Mouse (Mus musculus) megakaryocyte, embryonic 14.5 days (primary cell): Measurements from ENCODE around the gene Akap11.

ENCODE experiments used
- FLI1 ChIP-seq: IDR thresholded peaks from 2 replicates; pipeline ENCODE4 v1.6.1; 2012; ENCODE audit warnings: low read length, inconsistent platforms, mixed read lengths
- GATA1 ChIP-seq: IDR thresholded peaks from 3 replicates; pipeline ENCODE4 v1.6.1; 2012; ENCODE audit warnings: mixed read lengths, low read length, inconsistent platforms, borderline replicate concordance

DNA sequence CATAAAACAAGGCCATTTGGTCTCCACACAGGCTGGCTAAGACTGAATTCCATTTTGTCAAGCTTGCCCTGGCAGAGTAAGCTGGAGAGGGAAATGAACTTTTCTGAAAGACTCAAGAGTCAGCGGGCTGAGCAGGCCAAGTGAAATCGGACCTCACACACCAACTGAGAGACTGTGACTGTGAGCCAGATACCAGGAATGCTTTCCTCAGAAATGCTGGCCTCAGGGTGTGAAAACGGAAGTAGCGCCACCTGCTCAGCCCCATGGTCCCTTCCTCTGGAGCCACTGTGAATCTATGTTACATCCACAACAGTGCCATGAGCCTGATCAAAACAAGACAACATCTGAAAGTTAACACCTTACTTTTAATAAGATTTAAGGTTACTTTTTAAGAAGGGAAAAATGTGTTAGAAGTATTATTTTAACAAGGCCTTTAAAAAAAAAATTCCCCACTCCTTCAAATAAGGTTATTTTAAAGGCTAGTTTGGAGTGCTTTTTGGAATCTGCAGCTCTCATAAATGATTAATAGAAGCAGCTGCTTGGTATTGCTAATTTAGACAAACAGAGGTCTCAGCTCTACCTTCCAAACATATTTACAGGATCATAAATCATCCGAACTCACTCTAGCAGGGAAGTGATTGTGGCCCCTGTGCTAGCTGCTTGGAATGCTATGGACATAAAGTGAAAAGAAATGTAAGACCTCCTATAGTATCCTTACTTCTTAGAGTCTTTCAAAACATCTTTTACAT, 2.1 kb upstream of the Akap11 start:
- TF ChIP-seq GATA1, result no peak
- TF ChIP-seq FLI1, result no peak
